Mouse (Mus musculus): ENCODE results near the gene Lig1. TPM values are rescaled to one million over a fixed set of nuclear protein-coding genes. Genes with fewer than 3 reads are reported as not detected.

Gene Lig1
- total and polyA plus RNA-seq, 3 experiments, result 42.0 to 163 (median 82.4) TPM

DNA sequence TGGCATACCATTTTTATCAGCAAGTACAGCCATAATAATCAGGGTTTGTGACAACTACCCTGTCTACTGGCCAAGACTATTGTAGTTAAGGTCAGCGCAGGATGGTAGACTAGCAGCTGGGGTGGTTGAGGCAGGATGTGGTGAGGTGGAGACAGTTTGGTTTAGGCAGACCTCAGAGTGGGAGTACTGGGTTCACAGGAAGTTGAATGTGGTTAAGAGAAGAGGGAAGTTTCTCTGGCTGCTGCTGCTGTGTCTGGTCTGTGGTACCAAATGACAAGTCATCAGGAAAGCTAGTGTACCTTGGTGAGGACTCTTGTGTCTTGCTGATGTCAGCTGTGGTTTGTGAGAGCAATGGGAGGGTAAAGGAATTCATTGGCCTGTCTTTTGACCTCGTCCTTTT, 25.7 kb downstream of the Lig1 start:
- dilution Hi-C loops (cut with MboI; ENCODE audit: extremely low pct_ligation_motif_present, extremely low pct_unique_long_range_greater_than_20kb, low sequenced_read_pairs), result no loop called here
- Histone ChIP-seq H3K9ac (ENCODE audit: insufficient read depth, low read depth) (no peak overlapping the region), H3K9me3 (replicated peaks; ENCODE audit: low read length) (no peaks in the 10 kb centered on the region), H3K4me2 (ENCODE audit: insufficient read depth, low read depth, poor library complexity, severe bottlenecking) (no peak overlapping the region), H3K4me1 (ENCODE audit: control insufficient read depth in 1 of 2, insufficient read depth in 2 of 2) (peaks cover 2 to 18% of the 10 kb centered on the region in 2 experiments; a peak in 2 of 4 replicates), H3K79me2 (replicated peaks; ENCODE audit: control insufficient read depth, extremely low read depth, insufficient read depth, poor library complexity, severe bottlenecking) (no peaks in the 10 kb centered on the region), H3K36me3 (replicated peaks in 1 of 2; ENCODE audit: control insufficient read depth in 1 of 2, insufficient read depth in 1 of 2, low read length in 1 of 2) (peaks cover 87 to 97% of the 10 kb centered on the region in 2 experiments), H3K27ac (ENCODE audit: insufficient read depth, low read depth) (no peak overlapping the region), H3K4me3 (replicated peaks in 1 of 3; ENCODE audit: low read depth in 2 of 3, low read length in 2 of 3, poor library complexity in 1 of 3) (no peak overlapping the region), H3K27me3 (replicated peaks) (no peaks in the 10 kb centered on the region)
- in situ Hi-C loops (cut with MboI; ENCODE audit: low pct_ligation_motif_present, low pct_unique_long_range_greater_than_20kb, low sequenced_read_pairs), result no loop called here
- DNase-seq (ENCODE audit: extremely low read depth), result peak; percentile 68
- TF ChIP-seq MAFK (IDR thresholded peaks at IDR 0.05; ENCODE audit: insufficient replicate concordance, low read length) (peak; percentile 74; the same call in 1 of the 2 replicates), MAZ (IDR thresholded peaks at IDR 0.05; ENCODE audit: low read depth, low read length) (no peak), ELF1 (IDR thresholded peaks at IDR 0.05; ENCODE audit: low read depth, low read length) (no peak), ETS1 (conservative IDR thresholded peaks at IDR 0.05; ENCODE audit: low read depth, low read length) (peak; percentile 37; the same call in 1 of the 2 replicates), BHLHE40 (IDR thresholded peaks at IDR 0.05; ENCODE audit: low read depth, low read length) (peak; percentile 36), ZMIZ1 (IDR thresholded peaks at IDR 0.05; ENCODE audit: low read depth, low read length) (no peak), KAT2A (IDR thresholded peaks at IDR 0.05; ENCODE audit: insufficient replicate concordance, low read length) (no peak)

DNA sequence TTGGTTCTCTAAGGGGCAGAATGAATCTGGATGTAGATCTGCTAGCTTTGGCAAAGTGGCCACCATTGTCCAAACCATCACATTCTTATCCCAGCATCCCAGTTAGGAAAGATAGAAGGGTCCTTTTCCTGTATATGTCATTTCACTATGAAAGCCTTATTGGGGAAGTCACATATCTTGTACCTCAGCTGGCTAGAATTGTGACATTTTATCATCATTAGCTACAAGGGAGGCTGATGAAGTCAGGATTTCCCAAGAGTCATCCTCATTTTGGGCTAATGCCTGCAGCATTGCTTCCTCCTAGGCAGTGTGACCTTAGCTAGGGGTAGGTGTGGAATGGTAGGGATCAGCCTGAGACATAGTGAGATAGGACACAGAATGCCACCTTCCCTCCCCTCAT, 26.3 kb downstream of the Lig1 start:
- no peak for DNase-seq (ENCODE audit: extremely low read depth)
- Histone ChIP-seq H3K79me2 (replicated peaks; ENCODE audit: control insufficient read depth, extremely low read depth, insufficient read depth, poor library complexity, severe bottlenecking) (no peaks in the 10 kb centered on the region), H3K36me3 (replicated peaks in 1 of 2; ENCODE audit: control insufficient read depth in 1 of 2, insufficient read depth in 1 of 2, low read length in 1 of 2) (peaks cover 89 to 99% of the 10 kb centered on the region in 2 experiments), H3K9ac (ENCODE audit: insufficient read depth, low read depth) (no peak overlapping the region), H3K9me3 (replicated peaks; ENCODE audit: low read length) (no peaks in the 10 kb centered on the region), H3K27me3 (replicated peaks) (no peaks in the 10 kb centered on the region), H3K4me1 (ENCODE audit: control insufficient read depth in 1 of 2, insufficient read depth in 2 of 2) (peaks cover 2 to 18% of the 10 kb centered on the region in 2 experiments; a peak in 2 of 4 replicates), H3K4me3 (replicated peaks in 1 of 3; ENCODE audit: low read depth in 2 of 3, low read length in 2 of 3, poor library complexity in 1 of 3) (no peak overlapping the region), H3K4me2 (ENCODE audit: insufficient read depth, low read depth, poor library complexity, severe bottlenecking) (no peak overlapping the region), H3K27ac (ENCODE audit: insufficient read depth, low read depth) (no peak overlapping the region)
- TF ChIP-seq E2F4 (IDR thresholded peaks at IDR 0.05; ENCODE audit: insufficient replicate concordance, low read depth, low read length) (no peak), ZKSCAN1 (IDR thresholded peaks at IDR 0.05; ENCODE audit: borderline replicate concordance, low read depth, low read length) (no peak), UBTF (IDR thresholded peaks at IDR 0.05; ENCODE audit: low read depth, low read length) (no peak), CTCF (conservative IDR thresholded peaks at IDR 0.05 in 1 of 2, IDR thresholded peaks at IDR 0.05 in 1 of 2; ENCODE audit: low read depth in 2 of 2, low read length in 2 of 2) (no peak), NRF1 (IDR thresholded peaks at IDR 0.05; ENCODE audit: low read depth, low read length) (no peak), SMC3 (IDR thresholded peaks at IDR 0.05; ENCODE audit: low read depth, low read length) (no peak), CHD2 (IDR thresholded peaks at IDR 0.05; ENCODE audit: low read length) (no peak), PAX5 (IDR thresholded peaks at IDR 0.05; ENCODE audit: low read length) (no peak), GABPA (IDR thresholded peaks at IDR 0.05; ENCODE audit: insufficient replicate concordance, low read depth, low read length) (no peak), POLR2AphosphoS2 (IDR thresholded peaks at IDR 0.05; ENCODE audit: low read depth, low read length) (no peak), MXI1 (IDR thresholded peaks at IDR 0.05; ENCODE audit: low read depth, low read length) (no peak)
- dilution Hi-C loops (cut with MboI; ENCODE audit: extremely low pct_ligation_motif_present, extremely low pct_unique_long_range_greater_than_20kb, low sequenced_read_pairs), result no loop called here
- in situ Hi-C loops (cut with MboI; ENCODE audit: low pct_ligation_motif_present, low pct_unique_long_range_greater_than_20kb, low sequenced_read_pairs), result no loop called here
